Mouse (Mus musculus) stomach, postnatal 0 days (tissue): ENCODE data around the gene Tdrd9. TPM values are rescaled to one million over a fixed set of nuclear protein-coding genes. Genes with fewer than 3 reads are reported as not detected.

Experiments
- ATAC-seq: fragments of 200-750 bp; cut with Nextera tagmentation; 2 replicates; pipeline ENCODE4 v1.8.0; 2017; ENCODE audit not compliant: low FRiP score, low TSS enrichment
- DNase-seq: peaks from one replicate; pipeline ENCODE4 v3.0.0-alpha.2; 2016; ENCODE audit warnings: low spot score
- H3K27ac ChIP-seq: fragments of 300-500 bp; sonication (generic); replicated peaks from 2 replicates; pipeline ENCODE4 v1.5.1; 2014; ENCODE audit warnings: mild to moderate bottlenecking, control low read depth
- H3K27me3 ChIP-seq: fragments of 300-500 bp; sonication (generic); 2 replicates; pipeline ENCODE4 v1.6.1; 2014; ENCODE audit warnings: low read length; ENCODE audit not compliant: control insufficient read depth, insufficient read depth
- H3K36me3 ChIP-seq: fragments of 300-500 bp; sonication (generic); 2 replicates; pipeline ENCODE4 v1.6.1; 2014; ENCODE audit warnings: low read length, mixed read lengths; ENCODE audit not compliant: control insufficient read depth, insufficient read depth
- H3K4me1 ChIP-seq: fragments of 300-500 bp; sonication (generic); replicated peaks from 2 replicates; pipeline ENCODE4 v1.6.1; 2014; ENCODE audit warnings: antibody characterized with exemption; ENCODE audit not compliant: control insufficient read depth, insufficient read depth
- H3K4me2 ChIP-seq: fragments of 300-500 bp; sonication (generic); replicated peaks from 2 replicates; pipeline ENCODE4 v1.6.1; 2014; ENCODE audit warnings: low read depth, mild to moderate bottlenecking, control low read depth, moderate library complexity
- H3K4me3 ChIP-seq: fragments of 300-500 bp; sonication (generic); 2 replicates; pipeline ENCODE4 v1.5.1; 2014; ENCODE audit warnings: low read depth, low read length, control low read depth
- H3K9ac ChIP-seq: fragments of 300-500 bp; sonication (generic); 2 replicates; pipeline ENCODE4 v1.6.1; 2014; ENCODE audit warnings: mild to moderate bottlenecking, low read length, control low read depth, mixed read lengths
- H3K9me3 ChIP-seq: fragments of 300-500 bp; sonication (generic); 2 replicates; pipeline ENCODE4 v1.6.1; 2016; ENCODE audit warnings: low read length; ENCODE audit not compliant: control insufficient read depth
- CTCF ChIP-seq: IDR thresholded peaks from 2 replicates; pipeline ENCODE4 v1.5.1; 2016; ENCODE audit warnings: antibody characterized with exemption, low read depth, mild to moderate bottlenecking, moderate library complexity
- EP300 ChIP-seq: optimal IDR thresholded peaks from 2 replicates; pipeline ENCODE3; 2016; ENCODE audit warnings: antibody characterized with exemption
- WGBS: fragments of 180-500 bp; shearing (Covaris S2); extraction: QIAGEN DNeasy Blood & Tissue Kit; methylation state at CpG from one replicate; pipeline ENCODE4 v1.1.7; 2014; 5-methylcytosine and 5-hydroxymethylcytosine counted together
- polyA plus RNA-seq: library from polyadenylated mRNA; unstranded; fragments of >200 nt; fragmentation: Nextera tagmentation; extraction: Ambion mirVana; gene quantifications from 2 replicates; pipeline ENCODE4 v1.2.1, GENCODE M21; 2015

Gene Tdrd9
- polyA plus RNA-seq, 1 experiment from 2014 or later: 0.01 TPM

GRCm38 (mm10) chr12:111977138-111977537 lies 5.8 kb downstream of the Tdrd9 start:
- peak; percentile 26; the same call in 1 of the 2 replicates for ATAC-seq
- H3K9ac ChIP-seq: no peak overlapping the region
- no peak overlapping the region for H3K4me3 ChIP-seq
- WGBS: 39% methylated on average over 6 of the region's 6 CpGs
- peak overlapping the region; percentile 40; the same call in 1 of the 2 replicates for H3K27ac ChIP-seq
- H3K4me2 ChIP-seq: no peak overlapping the region
- DNase-seq: no peak
- no peaks in the 10 kb centered on the region for H3K27me3 ChIP-seq
- H3K36me3 ChIP-seq: no peaks in the 10 kb centered on the region
- H3K4me1 ChIP-seq: no peaks in the 10 kb centered on the region
- no peaks in the 10 kb centered on the region for H3K9me3 ChIP-seq
- no peak for TF ChIP-seq CTCF
- no peak for TF ChIP-seq EP300

- no peaks in the 10 kb centered on the region for H3K27me3 ChIP-seq
Measured at GRCm38 (mm10) chr12:111978274-111978673, 6.9 kb downstream of the Tdrd9 start.

DNA sequence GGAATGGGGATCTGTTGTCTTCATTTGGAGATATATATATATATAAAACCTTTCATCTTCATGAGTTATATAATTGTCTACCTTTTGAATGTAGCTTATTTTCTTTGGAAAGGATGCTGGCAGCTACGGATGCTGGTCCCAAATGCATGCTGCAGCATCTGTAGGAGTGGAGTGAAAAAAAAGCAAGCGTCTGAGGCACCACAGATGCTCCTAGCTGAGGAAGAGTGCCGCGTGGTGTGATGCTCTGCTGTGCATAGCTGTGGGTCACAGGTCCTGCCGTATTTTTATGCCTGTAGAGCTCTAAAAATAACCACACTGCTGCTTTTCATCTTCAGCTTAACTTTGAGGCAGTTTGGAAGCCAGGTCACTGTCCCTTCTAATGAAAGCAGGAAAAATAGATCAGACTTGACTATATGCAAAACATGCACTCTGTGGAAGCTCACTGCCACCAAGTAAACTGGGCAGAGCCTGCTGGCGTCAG lies 9.6 kb downstream of the Tdrd9 start, which contains the start of gene Rd3l:
Gene Rd3l, minus strand, starts transcription at position 431 of the 481 bp plus-strand sequence.
- no peaks in the 10 kb centered on the region for H3K9me3 ChIP-seq
- H3K4me2 ChIP-seq: no peak within 1 kb of the TSS
- 56% methylated on average over 6 of the region's 6 CpGs for WGBS
- H3K27ac ChIP-seq: no peak within 1 kb of the TSS
- no peaks in the 10 kb centered on the region for H3K4me1 ChIP-seq
- no peak for ATAC-seq
- H3K9ac ChIP-seq: no peak within 1 kb of the TSS
- H3K4me3 ChIP-seq: no peak within 1 kb of the TSS
- TF ChIP-seq EP300 (no peak), CTCF (no peak)
- DNase-seq: no peak
- no peaks in the 10 kb centered on the region for H3K36me3 ChIP-seq
- H3K27me3 ChIP-seq: no peaks in the 10 kb centered on the region

More at GRCm38 (mm10) chr12:111978274-111978673, 6.9 kb downstream of the Tdrd9 start:
- Histone ChIP-seq H3K9ac (no peak overlapping the region), H3K4me3 (no peak overlapping the region), H3K36me3 (no peaks in the 10 kb centered on the region), H3K9me3 (no peaks in the 10 kb centered on the region), H3K27ac (no peak overlapping the region), H3K4me2 (no peak overlapping the region), H3K4me1 (no peaks in the 10 kb centered on the region)
- DNase-seq: no peak
- TF ChIP-seq CTCF (no peak), EP300 (no peak)
- 62% methylated on average over 6 of the region's 6 CpGs for WGBS
- no peak for ATAC-seq

DNA sequence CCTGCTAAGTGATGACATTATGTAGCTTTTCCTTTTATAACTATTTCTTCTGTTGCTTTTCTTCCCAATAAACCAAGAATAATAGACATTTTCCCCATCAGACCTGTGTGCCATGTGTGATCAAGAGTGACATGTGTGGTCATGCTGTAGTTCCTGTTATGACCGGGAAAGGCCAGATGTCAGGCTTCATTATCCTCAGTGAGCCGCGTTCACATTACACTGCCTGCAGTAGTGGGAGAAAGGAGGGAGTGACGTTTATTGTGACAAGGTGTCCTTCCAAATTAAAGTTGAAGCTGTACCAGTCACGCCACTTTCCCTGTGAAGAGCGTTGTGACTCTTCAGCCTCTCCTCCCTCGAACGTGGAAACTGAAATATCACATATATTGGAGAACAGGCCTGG lies 10.5 kb downstream of the Tdrd9 start:
- no peak for DNase-seq
- H3K9me3 ChIP-seq: no peaks in the 10 kb centered on the region
- H3K27ac ChIP-seq: no peak overlapping the region
- no peak for ATAC-seq
- H3K4me1 ChIP-seq: no peaks in the 10 kb centered on the region
- TF ChIP-seq CTCF (no peak), EP300 (no peak)
- no peaks in the 10 kb centered on the region for H3K27me3 ChIP-seq
- 82% methylated on average over 8 of the region's 8 CpGs for WGBS
- H3K36me3 ChIP-seq: no peaks in the 10 kb centered on the region
- no peak overlapping the region for H3K4me2 ChIP-seq
- no peak overlapping the region for H3K4me3 ChIP-seq
- no peak overlapping the region for H3K9ac ChIP-seq

DNA sequence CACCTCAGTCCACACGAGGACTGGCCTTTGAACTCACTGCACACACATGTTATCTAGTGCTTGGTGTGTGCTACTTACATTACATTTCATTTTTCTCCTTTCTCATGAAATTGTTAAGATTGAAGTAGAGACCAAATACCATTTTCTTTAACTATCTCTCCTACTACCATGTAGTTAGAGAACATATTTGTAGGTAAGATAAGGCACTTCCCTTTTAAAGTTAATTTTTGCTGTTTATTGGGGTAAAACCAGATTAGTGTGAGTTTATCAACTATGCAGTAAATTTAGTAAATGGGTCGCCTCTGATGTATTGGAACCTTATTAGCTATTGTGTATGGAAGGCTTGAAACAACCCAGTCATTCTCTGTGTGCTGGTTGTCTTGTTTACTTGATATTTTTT lies 11.8 kb downstream of the Tdrd9 start:
- H3K9me3 ChIP-seq: no peaks in the 10 kb centered on the region
- H3K36me3 ChIP-seq: no peaks in the 10 kb centered on the region
- H3K27ac ChIP-seq: no peak overlapping the region
- no peak overlapping the region for H3K4me2 ChIP-seq
- H3K4me3 ChIP-seq: no peak overlapping the region
- WGBS: 67% methylated on average over 2 of the region's 2 CpGs
- DNase-seq (no peak), ATAC-seq (no peak)
- no peaks in the 10 kb centered on the region for H3K4me1 ChIP-seq
- no peaks in the 10 kb centered on the region for H3K27me3 ChIP-seq
- TF ChIP-seq EP300: no peak
- no peak for TF ChIP-seq CTCF
- no peak overlapping the region for H3K9ac ChIP-seq

GRCm38 (mm10) chr12:111986756-111987155 lies 15.4 kb downstream of the Tdrd9 start:
- WGBS: 47% methylated on average over 9 of the region's 9 CpGs
- H3K4me1 ChIP-seq: no peaks in the 10 kb centered on the region
- H3K9ac ChIP-seq: no peak overlapping the region
- no peaks in the 10 kb centered on the region for H3K9me3 ChIP-seq
- no peak for TF ChIP-seq EP300
- H3K4me2 ChIP-seq: no peak overlapping the region
- H3K27me3 ChIP-seq: no peaks in the 10 kb centered on the region
- no peak overlapping the region for H3K27ac ChIP-seq
- H3K4me3 ChIP-seq: no peak overlapping the region
- DNase-seq (no peak), ATAC-seq (no peak)
- H3K36me3 ChIP-seq: no peaks in the 10 kb centered on the region
